Mouse (Mus musculus): ENCODE measurements around the gene Crhbp.

GRCm38 (mm10) chr13:95444291-95444690 lies 433 bp downstream of the Crhbp start:
- no peak for TF ChIP-seq POLR2A (IDR thresholded peaks at IDR 0.05; ENCODE audit: borderline replicate concordance, insufficient read depth, low read length)
- TF ChIP-seq CTCF (IDR thresholded peaks at IDR 0.05; ENCODE audit: borderline replicate concordance, insufficient read depth, low read depth, low read length): no peak

Data from cerebellum, adult 2 months (tissue).